Mouse (Mus musculus) spleen, adult 2 months (tissue): ENCODE measurements around the gene 4930432M17Rik.

Source experiments
- CTCF ChIP-seq: fragments of 200-500 bp; IDR thresholded peaks from 2 replicates; pipeline ENCODE4 v1.5.1; 2011; ENCODE audit warnings: mild to moderate bottlenecking, inconsistent platforms; ENCODE audit not compliant: insufficient read depth, insufficient read length, insufficient replicate concordance; ENCODE audit errors: extremely low read depth
- POLR2A ChIP-seq: fragments of 200-500 bp; IDR thresholded peaks from 2 replicates; pipeline ENCODE4 v1.6.1; 2011; ENCODE audit warnings: low read depth, low read length, inconsistent platforms

GRCm38 (mm10) chr3:121689697-121690096, 19.1 kb downstream of the 4930432M17Rik start:
- TF ChIP-seq CTCF (no peak), POLR2A (no peak)
